Mouse (Mus musculus): ENCODE measurements around the gene Ppp1r10. TPM values are rescaled to one million over a fixed set of nuclear protein-coding genes. Genes with fewer than 3 reads are reported as not detected.
A peak's percentile ranks its signal among the peaks of the same experiment; 100 is the strongest.

Gene Ppp1r10
- polyA plus RNA-seq, 1 experiment = 24.3 TPM

DNA sequence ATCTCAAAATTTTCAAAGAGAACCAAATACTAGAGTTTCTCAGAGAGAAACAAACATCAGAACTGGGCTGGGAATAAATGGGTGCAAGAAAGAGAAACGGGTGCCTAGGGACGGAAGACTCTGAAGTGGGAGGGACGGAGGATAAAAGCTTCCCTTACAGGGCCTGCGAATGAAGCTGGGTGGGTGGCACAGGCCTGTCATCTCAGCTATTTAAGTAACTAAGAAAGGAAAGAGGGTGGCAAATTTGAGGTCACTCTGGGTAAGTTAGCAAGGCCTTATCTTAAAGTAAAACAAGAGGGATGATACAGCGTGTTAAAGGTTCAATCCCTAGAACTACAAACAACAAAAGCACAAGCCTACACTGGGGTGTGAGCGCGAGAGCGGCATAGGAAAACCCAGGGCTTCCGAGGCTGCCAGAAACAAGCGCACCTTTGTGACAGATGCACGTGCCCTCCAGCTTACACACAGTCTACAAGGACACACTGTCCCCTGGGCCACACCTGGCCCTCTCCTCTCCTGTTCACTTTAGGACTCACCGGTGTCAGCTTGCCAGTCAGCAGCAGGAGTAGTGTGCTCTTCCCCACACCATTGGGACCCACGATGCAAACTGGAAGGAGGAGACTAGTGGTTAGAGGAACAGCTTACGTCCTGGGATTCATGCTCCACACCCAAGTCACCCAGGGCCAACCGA is 42.4 kb downstream of the Ppp1r10 start:
- H3K36me3 ChIP-seq (ENCODE audit: control insufficient read depth, insufficient read depth, low read length) = peaks cover 5% of the 10 kb centered on the region
- no peaks in the 10 kb centered on the region for H3K4me1 ChIP-seq (ENCODE audit: control insufficient read depth, insufficient read depth, low read length)
- no peaks in the 10 kb centered on the region for H3K27me3 ChIP-seq (replicated peaks; ENCODE audit: control insufficient read depth, insufficient read depth, low read length)
- 95% methylated on average over 15 of the region's 15 CpGs for WGBS
- no peak for TF ChIP-seq POLR2A (IDR thresholded peaks at IDR 0.05; ENCODE audit: low read depth, low read length)
- TF ChIP-seq CTCF (conservative IDR thresholded peaks at IDR 0.05; ENCODE audit: insufficient read depth, insufficient read length, low read depth, low read length) = no peak
- DNase-seq = no peak
- no peak overlapping the region for H3K4me3 ChIP-seq (ENCODE audit: insufficient read depth, low read depth, low read length)
- H3K27ac ChIP-seq (ENCODE audit: insufficient read depth, low read depth, low read length) = no peak overlapping the region

DNA sequence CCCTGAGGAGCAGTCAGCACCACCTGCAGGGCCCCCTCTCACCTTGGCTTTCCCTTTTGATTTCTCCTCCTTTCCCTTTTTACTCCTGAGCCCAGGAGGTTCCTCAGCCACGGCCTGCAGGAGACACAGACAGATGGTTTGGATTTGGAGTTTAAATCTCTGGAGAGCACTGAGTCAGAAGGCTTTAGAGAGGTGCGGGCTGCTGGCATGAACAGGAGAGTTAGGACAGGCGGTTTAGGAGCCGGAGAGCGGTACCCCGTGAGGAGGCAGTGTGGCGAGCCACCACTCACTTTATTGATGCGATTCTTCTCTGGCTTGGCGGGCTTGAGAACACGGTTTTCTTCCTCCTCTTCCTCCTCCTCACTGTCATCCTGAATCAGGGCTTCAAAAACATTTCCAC is 47.0 kb downstream of the Ppp1r10 start:
- peaks cover 2% of the 10 kb centered on the region; the same call in 1 of the 2 replicates for H3K36me3 ChIP-seq (ENCODE audit: control insufficient read depth, insufficient read depth, low read length)
- no peaks in the 10 kb centered on the region for H3K27me3 ChIP-seq (replicated peaks; ENCODE audit: control insufficient read depth, insufficient read depth, low read length)
- H3K27ac ChIP-seq (ENCODE audit: insufficient read depth, low read depth, low read length) = no peak overlapping the region
- TF ChIP-seq POLR2A (IDR thresholded peaks at IDR 0.05; ENCODE audit: low read depth, low read length) (no peak), CTCF (conservative IDR thresholded peaks at IDR 0.05; ENCODE audit: insufficient read depth, insufficient read length, low read depth, low read length) (no peak)
- WGBS = 94% methylated on average over 10 of the region's 10 CpGs
- H3K4me3 ChIP-seq (ENCODE audit: insufficient read depth, low read depth, low read length) = no peak overlapping the region
- DNase-seq = no peak
- no peaks in the 10 kb centered on the region for H3K4me1 ChIP-seq (ENCODE audit: control insufficient read depth, insufficient read depth, low read length)

DNA sequence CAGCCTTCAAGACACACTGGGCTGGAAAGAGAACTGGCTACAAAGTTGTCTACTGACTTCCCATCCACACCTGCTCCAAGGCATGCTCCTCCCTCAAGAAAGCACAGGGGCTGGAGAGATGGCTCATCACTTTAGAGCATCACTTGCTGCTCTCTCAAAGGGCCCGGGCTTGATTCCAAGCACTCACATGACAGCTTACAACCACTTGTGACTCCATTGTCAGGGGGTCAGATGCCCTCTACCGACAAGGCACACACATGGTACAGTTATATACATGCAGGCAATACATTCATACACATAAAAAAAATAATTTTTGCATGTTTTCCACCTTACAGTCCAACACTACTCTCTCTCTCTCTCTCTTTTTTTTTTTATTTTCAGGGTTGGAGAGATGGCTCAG is 51.4 kb downstream of the Ppp1r10 start:
- DNase-seq = no peak
- H3K27me3 ChIP-seq (replicated peaks; ENCODE audit: control insufficient read depth, insufficient read depth, low read length) = no peaks in the 10 kb centered on the region
- H3K4me3 ChIP-seq (ENCODE audit: insufficient read depth, low read depth, low read length) = no peak overlapping the region
- no peak for TF ChIP-seq POLR2A (IDR thresholded peaks at IDR 0.05; ENCODE audit: low read depth, low read length)
- no peak for TF ChIP-seq CTCF (conservative IDR thresholded peaks at IDR 0.05; ENCODE audit: insufficient read depth, insufficient read length, low read depth, low read length)
- 0 out of 2 replicates have a peak, but pooled peaks cover 5% of the 10 kb centered on the region for H3K4me1 ChIP-seq (ENCODE audit: control insufficient read depth, insufficient read depth, low read length)
- WGBS = 68% methylated on average over 2 of the region's 2 CpGs
- H3K27ac ChIP-seq (ENCODE audit: insufficient read depth, low read depth, low read length) = no peak overlapping the region
- H3K36me3 ChIP-seq (ENCODE audit: control insufficient read depth, insufficient read depth, low read length) = no peaks in the 10 kb centered on the region

DNA sequence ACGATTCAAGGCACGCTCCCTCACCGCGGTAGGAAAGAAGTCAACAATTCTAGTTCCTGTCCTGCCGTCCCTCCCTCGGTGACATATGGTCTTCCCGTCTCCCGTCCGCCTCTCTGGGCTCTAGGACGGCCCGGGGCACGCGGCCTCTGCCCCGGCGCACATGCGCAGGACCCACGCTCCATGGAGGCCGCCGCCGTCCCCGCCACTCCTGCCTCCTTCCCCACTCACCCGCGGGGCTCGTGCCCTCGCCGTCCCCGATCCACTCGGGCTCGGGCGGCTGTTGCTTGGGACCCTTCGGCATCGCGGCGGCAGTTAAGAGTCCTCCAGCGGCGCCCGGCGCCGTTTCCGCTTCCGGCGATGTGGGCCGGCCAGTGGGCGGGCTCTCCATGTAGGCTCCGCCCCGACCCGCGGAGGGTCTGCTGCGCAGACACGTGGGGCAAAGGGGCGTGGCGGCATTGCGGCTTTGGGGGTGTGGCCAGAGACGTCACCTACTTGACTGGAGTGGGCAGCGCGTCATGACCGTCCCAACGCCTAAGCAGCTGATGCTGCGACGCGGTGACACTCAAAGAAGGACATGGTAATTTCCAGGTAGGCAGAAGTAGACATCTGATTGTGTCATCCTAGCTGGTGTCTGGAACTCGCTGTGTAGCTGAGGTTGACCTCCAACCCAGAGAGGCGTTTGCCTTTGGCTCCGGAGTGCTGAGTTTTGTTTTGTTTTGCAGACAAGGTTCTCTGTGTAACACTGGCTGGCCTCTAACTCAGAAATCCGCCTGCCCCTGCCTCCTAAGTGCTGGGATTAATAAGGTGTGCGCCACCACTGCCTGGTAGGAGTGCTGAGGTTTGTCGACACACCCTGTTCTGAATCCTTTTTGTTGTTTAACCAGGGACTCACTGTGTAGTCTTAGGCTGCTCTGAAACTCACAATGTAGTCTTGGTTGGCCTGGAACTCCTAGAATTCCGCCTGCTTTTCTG is 53.5 kb downstream of the Ppp1r10 start, which contains the start of gene Abcf1:
Gene Abcf1, minus strand, starts transcription at position 344 of the 972 bp plus-strand sequence.
- Histone ChIP-seq H3K4me3 (ENCODE audit: insufficient read depth, low read depth, low read length) (peak within 1 kb of the TSS; percentile 91), H3K36me3 (ENCODE audit: control insufficient read depth, insufficient read depth, low read length) (no peaks in the 10 kb centered on the region; the same call in 1 of the 2 replicates), H3K27me3 (replicated peaks; ENCODE audit: control insufficient read depth, insufficient read depth, low read length) (no peaks in the 10 kb centered on the region), H3K4me1 (ENCODE audit: control insufficient read depth, insufficient read depth, low read length) (0 out of 2 replicates have a peak, but pooled peaks cover 5% of the 10 kb centered on the region), H3K27ac (ENCODE audit: insufficient read depth, low read depth, low read length) (peak within 1 kb of the TSS; percentile 86)
- WGBS = under 1% methylated on average over 68 of the region's 68 CpGs
- peak; percentile 99 for DNase-seq
- peak; percentile 20 for TF ChIP-seq POLR2A (IDR thresholded peaks at IDR 0.05; ENCODE audit: low read depth, low read length)
- no peak for TF ChIP-seq CTCF (conservative IDR thresholded peaks at IDR 0.05; ENCODE audit: insufficient read depth, insufficient read length, low read depth, low read length)

DNA sequence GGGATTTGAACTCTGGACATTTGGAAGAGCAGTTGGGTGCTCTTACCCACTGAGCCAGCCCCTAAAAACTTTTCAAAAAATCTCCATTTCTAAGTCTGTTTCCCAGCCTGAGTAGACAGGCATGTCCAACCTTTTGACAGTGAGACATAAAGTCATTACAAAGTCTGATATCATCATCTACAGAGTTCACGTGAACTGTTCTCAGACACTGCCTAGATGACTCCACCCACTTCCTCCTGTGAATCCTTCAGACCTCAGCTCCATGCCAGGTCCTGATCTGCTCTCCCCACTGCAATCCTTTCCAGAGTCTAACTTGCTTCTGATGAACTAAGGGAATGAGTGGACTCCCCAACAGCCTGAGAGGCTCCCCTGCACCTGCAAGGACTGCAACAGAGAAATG is 55.9 kb downstream of the Ppp1r10 start:
- 24% methylated on average over 1 of the region's 1 CpGs for WGBS
- H3K4me1 ChIP-seq (ENCODE audit: control insufficient read depth, insufficient read depth, low read length) = 0 out of 2 replicates have a peak, but pooled peaks cover 5% of the 10 kb centered on the region
- H3K27me3 ChIP-seq (replicated peaks; ENCODE audit: control insufficient read depth, insufficient read depth, low read length) = no peaks in the 10 kb centered on the region
- H3K36me3 ChIP-seq (ENCODE audit: control insufficient read depth, insufficient read depth, low read length) = no peaks in the 10 kb centered on the region; the same call in 1 of the 2 replicates
- H3K4me3 ChIP-seq (ENCODE audit: insufficient read depth, low read depth, low read length) = no peak overlapping the region
- no peak for DNase-seq
- TF ChIP-seq POLR2A (IDR thresholded peaks at IDR 0.05; ENCODE audit: low read depth, low read length) = no peak
- no peak for TF ChIP-seq CTCF (conservative IDR thresholded peaks at IDR 0.05; ENCODE audit: insufficient read depth, insufficient read length, low read depth, low read length)
- H3K27ac ChIP-seq (ENCODE audit: insufficient read depth, low read depth, low read length) = no peak overlapping the region

DNA sequence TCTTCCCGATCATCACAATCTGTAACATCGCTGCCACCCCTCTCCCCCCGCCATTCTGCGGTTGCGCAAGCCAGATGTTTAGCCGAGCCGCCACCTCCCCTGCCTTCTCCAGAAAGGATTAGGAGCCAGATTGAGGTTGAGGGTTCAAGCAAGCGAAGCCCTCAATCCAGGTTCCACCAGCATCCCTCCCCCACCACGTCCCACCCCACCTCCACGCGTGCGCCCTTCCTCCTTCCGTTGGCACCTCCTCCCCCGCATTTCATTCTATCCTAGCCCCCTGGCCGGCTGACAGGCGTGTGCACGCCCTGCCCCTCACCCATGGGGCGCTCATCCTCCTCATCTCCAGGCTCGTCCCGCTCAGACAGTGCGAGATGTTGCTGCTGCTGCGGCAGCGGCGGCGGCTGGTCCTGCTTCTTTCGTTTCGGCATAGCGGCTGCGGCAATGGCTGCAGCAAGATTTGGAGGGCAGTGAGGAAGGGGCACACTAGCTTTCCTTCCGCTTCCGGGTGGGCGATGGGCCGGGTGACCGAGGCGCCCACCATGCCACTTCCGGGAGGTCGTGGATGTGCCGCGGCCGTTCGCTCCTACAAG is 62.7 kb downstream of the Ppp1r10 start:
- peak overlapping the region; percentile 72 for H3K4me3 ChIP-seq (ENCODE audit: insufficient read depth, low read depth, low read length)
- TF ChIP-seq POLR2A (IDR thresholded peaks at IDR 0.05; ENCODE audit: low read depth, low read length) = no peak
- TF ChIP-seq CTCF (conservative IDR thresholded peaks at IDR 0.05; ENCODE audit: insufficient read depth, insufficient read length, low read depth, low read length) = no peak
- no peaks in the 10 kb centered on the region; the same call in 1 of the 2 replicates for H3K36me3 ChIP-seq (ENCODE audit: control insufficient read depth, insufficient read depth, low read length)
- WGBS = under 1% methylated on average over 41 of the region's 41 CpGs
- H3K27me3 ChIP-seq (replicated peaks; ENCODE audit: control insufficient read depth, insufficient read depth, low read length) = no peaks in the 10 kb centered on the region
- peaks cover 9% of the 10 kb centered on the region; the same call in 1 of the 2 replicates for H3K4me1 ChIP-seq (ENCODE audit: control insufficient read depth, insufficient read depth, low read length)
- peak overlapping the region; percentile 72 for H3K27ac ChIP-seq (ENCODE audit: insufficient read depth, low read depth, low read length)
- no peak for DNase-seq

All from kidney, adult 2 months (tissue).